Mouse (Mus musculus): ENCODE measurements around the gene Amz1. TPM values are rescaled to one million over a fixed set of nuclear protein-coding genes. Genes with fewer than 3 reads are reported as not detected.

Gene Amz1
- polyA plus RNA-seq (2015; fragmentation: Nextera tagmentation; extraction: Ambion mirVana), result 1.6 and 2.5 TPM in 2 replicates

GRCm38 (mm10) chr5:140723822-140724221 is at the start of gene Amz1:
TSS of gene Amz1 (plus strand) at chr5:140724127.

GRCm38 (mm10) chr5:140702103-140702513 is 21.8 kb upstream of the Amz1 start, which contains the start of gene Iqce:
TSS of gene Iqce (minus strand) at chr5:140702378.

GRCm38 (mm10) chr5:140704378-140705251 is 19.3 kb upstream of the Amz1 start, which contains the start of gene Brat1:
TSS of gene Brat1 (plus strand) at chr5:140705011.

Other genes with a start within 250 kb of the Amz1 start
- gene Chst12, start 218.6 kb upstream of the Amz1 start, polyA plus RNA-seq (2015; fragmentation: Nextera tagmentation; extraction: Ambion mirVana), result 14.2 and 19.5 TPM in 2 replicates
- 0.42 TPM in 1 of 2 replicates, not detected in the other for gene Grifin, start 159.1 kb upstream of the Amz1 start, polyA plus RNA-seq (2015; fragmentation: Nextera tagmentation; extraction: Ambion mirVana)
- 14.0 and 18.7 TPM in 2 replicates for gene Lfng, start 116.8 kb upstream of the Amz1 start, polyA plus RNA-seq (2015; fragmentation: Nextera tagmentation; extraction: Ambion mirVana)
- gene Ttyh3, start 75.1 kb upstream of the Amz1 start, polyA plus RNA-seq (2015; fragmentation: Nextera tagmentation; extraction: Ambion mirVana), result 11.5 and 13.7 TPM in 2 replicates
- 5.7 and 6.1 TPM in 2 replicates for gene Iqce, start 21.7 kb upstream of the Amz1 start, polyA plus RNA-seq (2015; fragmentation: Nextera tagmentation; extraction: Ambion mirVana)
- 7.6 and 9.6 TPM in 2 replicates for gene Brat1, start 19.1 kb upstream of the Amz1 start, polyA plus RNA-seq (2015; fragmentation: Nextera tagmentation; extraction: Ambion mirVana)
- 11.1 and 14.0 TPM in 2 replicates for gene Gna12, start 106.3 kb downstream of the Amz1 start, polyA plus RNA-seq (2015; fragmentation: Nextera tagmentation; extraction: Ambion mirVana)

Measured in spleen, postnatal 0 days (tissue).